Mouse (Mus musculus): ENCODE measurements around the gene Zranb2. TPM values are rescaled to one million over a fixed set of nuclear protein-coding genes. Genes with fewer than 3 reads are reported as not detected.

Zranb2 gene
- total RNA-seq, 2 experiments from 2014 or later: 151 to 161 TPM

- no peak for TF ChIP-seq CTCF (IDR thresholded peaks at IDR 0.05)
- no peak for DNase-seq (ENCODE audit: extremely low spot score in 1 of 2, low spot score in 2 of 2)
- no peak overlapping the region for H3K4me3 ChIP-seq
- no peak overlapping the region for H3K27ac ChIP-seq
- intact Hi-C loops (cut with DNase I): no loop called here
Measured at GRCm38 (mm10) chr3:157580299-157580698, 46.3 kb downstream of the Zranb2 start.

- TF ChIP-seq CTCF (IDR thresholded peaks at IDR 0.05): no peak; the same call in 1 of the 2 replicates
- H3K4me3 ChIP-seq: no peak overlapping the region
- no peak overlapping the region for H3K27ac ChIP-seq
- no peak for DNase-seq (ENCODE audit: extremely low spot score in 1 of 2, low spot score in 2 of 2)
- intact Hi-C loops (cut with DNase I): no loop called here
Measured at GRCm38 (mm10) chr3:157581755-157582154, 47.8 kb downstream of the Zranb2 start.

- Histone ChIP-seq H3K27ac (no peak overlapping the region), H3K4me3 (no peak overlapping the region)
- DNase-seq (ENCODE audit: extremely low spot score in 1 of 2, low spot score in 2 of 2): no peak
- intact Hi-C loops (cut with DNase I): no loop called here
- no peak for TF ChIP-seq CTCF (IDR thresholded peaks at IDR 0.05)
Measured at GRCm38 (mm10) chr3:157582626-157583405, 48.9 kb downstream of the Zranb2 start.

- TF ChIP-seq CTCF (IDR thresholded peaks at IDR 0.05): no peak
- intact Hi-C loops (cut with DNase I): no loop called here
- DNase-seq (ENCODE audit: extremely low spot score in 1 of 2, low spot score in 2 of 2): no peak
- H3K4me3 ChIP-seq: no peak overlapping the region
- H3K27ac ChIP-seq: no peak overlapping the region
Measured at GRCm38 (mm10) chr3:157597837-157598379, 63.9 kb downstream of the Zranb2 start.

Small RNA genes lying within 50 kb of the gene (microRNA-seq; reads per million reads assigned to microRNA genes)
- 106 to 144 reads per million in 2 experiments for gene Mir186

Other genes with a start within 250 kb of the Zranb2 start
- gene Ptger3, start 32.7 kb downstream of the Zranb2 start, total RNA-seq (2021): 1 to 10 TPM; 3.0 to 3.7 TPM

All from left cerebral cortex, adult 2 months (tissue).